Mouse (Mus musculus) C2C12 (cell line): ENCODE data around the gene Rapsn.

Source experiments
- MAX ChIP-seq: IDR thresholded peaks from one replicate; pipeline ENCODE4 v1.6.1; 2011; ENCODE audit warnings: mild to moderate bottlenecking, control low read depth
- MYOD1 ChIP-seq: IDR thresholded peaks from one replicate; pipeline ENCODE4 v1.6.1; 2011; ENCODE audit warnings: low read depth; ENCODE audit not compliant: control insufficient read depth, insufficient read length
- USF1 ChIP-seq: IDR thresholded peaks from one replicate; pipeline ENCODE4 v1.6.1; 2011; ENCODE audit warnings: low read depth, mild to moderate bottlenecking, control low read depth, moderate library complexity

- TF ChIP-seq USF1 (no peak), MAX (no peak), MYOD1 (no peak)
Measured at GRCm38 (mm10) chr2:91082844-91083243, 47.4 kb downstream of the Rapsn start.
